Mouse (Mus musculus): ENCODE measurements at regions not wholly inside any gene's neighbourhood (a gene's known extent, or its start where the extent isn't known, plus 50 kb on each side); places are given as distances from the start of the nearest gene placed in this dataset.

DNA sequence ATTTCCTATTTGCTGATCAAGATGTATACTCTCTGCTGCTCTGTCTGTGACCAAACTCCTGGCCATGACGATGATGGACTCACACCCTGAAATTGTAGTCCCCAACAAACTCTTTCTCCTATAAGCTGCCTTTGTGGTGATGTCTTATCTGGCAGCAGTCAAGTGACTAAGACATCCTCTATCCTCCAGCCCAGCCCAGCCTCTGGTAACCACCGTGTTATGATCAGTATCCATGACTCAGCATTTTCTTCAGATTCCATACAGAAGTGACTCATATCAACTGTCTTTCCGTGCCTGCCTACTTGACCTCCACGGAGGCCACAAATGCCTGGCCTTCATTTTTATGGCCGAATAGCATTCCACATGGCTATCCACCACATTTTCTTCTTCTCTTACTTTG lies 124.5 kb upstream of the Sox2 start:
- DNase-seq (ENCODE audit: low spot score in 2 of 2) = no peak

DNA sequence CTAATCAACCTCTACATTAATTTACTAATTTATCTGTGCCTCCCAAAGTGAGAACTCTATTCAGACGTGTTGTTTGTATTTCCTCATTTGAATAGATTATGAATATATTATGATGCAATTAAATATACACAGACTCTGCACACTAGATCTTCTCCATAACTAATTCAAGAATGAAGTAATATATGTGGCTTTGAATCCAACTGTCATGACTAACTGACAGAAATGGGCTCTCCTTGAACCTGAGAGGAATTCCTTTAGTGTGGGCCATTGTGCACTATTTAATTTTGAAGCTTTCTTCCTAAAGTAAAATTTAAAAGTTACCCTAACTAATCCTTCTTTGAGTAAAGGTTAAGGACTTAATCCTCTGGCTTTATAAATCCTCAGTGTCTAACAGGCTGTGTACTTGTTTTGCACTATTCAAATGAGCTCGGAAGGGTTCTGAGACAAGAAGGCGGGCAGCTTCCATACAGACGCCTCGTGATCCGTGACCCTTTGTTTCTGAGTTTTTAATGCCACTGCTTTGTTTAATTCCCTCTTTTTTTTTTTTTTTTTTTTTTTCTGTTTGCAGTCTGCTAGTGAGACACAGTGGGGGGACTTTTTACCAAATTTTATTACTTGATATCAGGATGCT lies 128.0 kb upstream of the Sox2 start:
- DNase-seq (ENCODE audit: low spot score in 2 of 2) = no peak

DNA sequence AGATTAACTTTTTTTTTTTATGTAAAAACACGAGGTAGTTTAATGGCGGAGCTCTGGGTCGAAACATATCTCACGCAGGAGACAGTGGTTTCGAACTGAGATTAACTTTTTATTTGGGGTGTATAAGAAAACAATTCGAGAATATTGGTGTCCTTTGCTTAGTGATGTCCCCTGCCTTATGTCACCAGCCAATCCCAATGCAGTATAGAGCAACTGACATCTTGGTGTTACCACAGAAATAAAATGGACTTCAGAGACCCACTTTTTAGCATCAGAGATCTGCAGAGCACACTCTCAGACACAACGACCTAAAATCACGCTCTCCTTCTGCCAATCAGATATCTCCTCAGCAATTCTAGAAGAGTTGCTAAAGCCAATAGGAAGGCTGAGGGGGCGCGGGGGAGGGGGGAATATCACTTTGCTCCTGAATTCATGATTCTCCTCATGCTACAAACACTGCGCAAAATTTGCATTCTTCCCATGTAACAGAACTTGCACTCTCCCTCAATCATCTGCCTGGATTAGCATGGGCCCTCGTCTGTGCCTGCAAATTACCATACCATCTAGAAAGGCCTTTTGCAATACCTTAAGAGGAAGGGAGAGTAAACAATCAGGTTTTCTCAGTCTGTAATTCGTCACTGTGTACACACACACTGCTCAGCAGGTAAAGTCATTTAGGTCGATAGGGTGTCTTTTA lies 128.7 kb upstream of the Sox2 start:
- DNase-seq (ENCODE audit: low spot score in 2 of 2) = no peak

DNA sequence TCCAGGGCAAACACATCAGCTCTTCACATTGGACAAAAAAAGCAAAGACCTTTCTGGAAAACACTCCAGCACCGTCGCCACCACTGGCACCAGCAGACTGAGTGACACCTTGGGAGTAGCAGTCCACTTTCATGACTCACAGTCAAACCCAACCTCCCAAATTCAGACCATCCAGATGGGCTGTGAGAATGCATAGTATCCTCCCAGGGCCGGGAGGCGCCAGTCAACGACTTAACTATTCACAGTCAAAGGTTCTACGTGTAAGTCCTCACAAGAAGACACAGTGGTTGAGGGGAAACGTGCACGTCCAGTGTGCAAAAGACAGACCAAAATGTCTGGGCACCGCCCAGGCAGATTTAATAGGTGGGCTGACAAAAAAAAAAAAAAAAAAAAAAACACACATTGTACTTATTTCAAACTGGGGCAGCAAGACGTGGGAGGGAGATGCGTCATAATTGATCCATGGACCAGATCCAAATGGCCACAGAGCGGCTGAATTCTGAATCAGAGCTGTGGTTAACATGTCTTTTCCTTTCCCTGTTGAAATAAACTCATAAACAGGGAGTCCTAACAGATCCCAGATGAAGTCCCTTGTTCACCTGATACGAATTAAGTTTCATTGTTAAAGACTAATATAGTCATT lies 137.6 kb upstream of the Sox2 start:
- DNase-seq (ENCODE audit: low spot score in 2 of 2) = peak in 1 of 2 experiments; percentile 19

DNA sequence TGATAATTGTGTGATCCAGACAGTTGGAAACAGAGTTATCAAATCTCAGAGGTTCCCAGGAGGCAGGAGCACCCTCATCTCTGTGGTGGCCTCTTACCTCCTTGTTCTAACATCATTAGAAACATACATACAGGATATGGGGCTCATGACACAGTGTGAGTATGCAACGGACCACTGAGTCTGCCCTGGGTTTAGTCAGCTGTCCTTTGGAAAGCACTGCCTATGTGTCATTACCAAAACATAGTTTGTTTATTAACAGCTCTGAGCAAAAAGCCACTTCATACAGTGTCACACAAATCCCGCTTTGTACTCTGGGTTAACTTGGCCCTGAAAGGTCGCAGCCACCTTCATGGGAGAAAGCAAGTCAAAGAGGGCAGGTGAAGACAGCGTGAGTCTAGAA lies 139.5 kb upstream of the Sox2 start:
- no peak for DNase-seq (ENCODE audit: low spot score in 2 of 2)

DNA sequence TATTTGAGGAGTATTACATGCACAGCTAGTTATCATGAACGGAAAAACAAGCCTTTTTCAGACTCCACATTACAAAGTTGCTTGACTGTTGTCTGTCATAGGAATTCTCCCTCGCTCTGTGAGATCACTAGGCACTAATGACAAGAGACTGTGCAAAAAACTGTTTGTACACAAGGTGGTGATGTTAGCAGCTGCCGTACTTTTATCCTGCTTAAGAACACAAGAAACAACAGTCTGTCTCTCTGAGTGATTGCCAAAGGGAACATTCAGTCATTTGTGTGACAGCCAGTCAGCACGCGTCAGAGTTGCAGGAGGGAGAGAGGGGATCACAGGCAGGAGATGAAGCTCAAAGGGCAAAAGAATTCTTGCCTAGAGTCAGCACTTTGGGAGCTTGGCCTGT lies 141.0 kb upstream of the Sox2 start:
- no peak for DNase-seq (ENCODE audit: low spot score in 2 of 2)

DNA sequence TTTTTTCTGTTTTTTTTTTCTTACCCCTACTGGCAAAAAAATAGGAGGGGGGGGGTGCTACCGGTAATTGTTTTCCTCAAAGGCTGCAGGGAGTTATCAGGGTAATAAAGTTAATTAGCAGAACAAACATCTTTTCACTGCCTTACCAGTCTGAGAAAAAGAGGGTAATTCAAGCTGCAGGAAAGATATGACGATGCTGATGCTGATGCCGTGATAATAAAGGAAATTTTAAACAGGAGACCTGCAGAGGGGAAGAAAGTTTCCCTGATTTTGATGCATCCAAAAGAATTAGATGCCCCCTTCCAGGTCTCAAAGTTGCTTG lies 145.7 kb upstream of the Sox2 start:
- no peak for DNase-seq (ENCODE audit: low spot score in 2 of 2)

DNA sequence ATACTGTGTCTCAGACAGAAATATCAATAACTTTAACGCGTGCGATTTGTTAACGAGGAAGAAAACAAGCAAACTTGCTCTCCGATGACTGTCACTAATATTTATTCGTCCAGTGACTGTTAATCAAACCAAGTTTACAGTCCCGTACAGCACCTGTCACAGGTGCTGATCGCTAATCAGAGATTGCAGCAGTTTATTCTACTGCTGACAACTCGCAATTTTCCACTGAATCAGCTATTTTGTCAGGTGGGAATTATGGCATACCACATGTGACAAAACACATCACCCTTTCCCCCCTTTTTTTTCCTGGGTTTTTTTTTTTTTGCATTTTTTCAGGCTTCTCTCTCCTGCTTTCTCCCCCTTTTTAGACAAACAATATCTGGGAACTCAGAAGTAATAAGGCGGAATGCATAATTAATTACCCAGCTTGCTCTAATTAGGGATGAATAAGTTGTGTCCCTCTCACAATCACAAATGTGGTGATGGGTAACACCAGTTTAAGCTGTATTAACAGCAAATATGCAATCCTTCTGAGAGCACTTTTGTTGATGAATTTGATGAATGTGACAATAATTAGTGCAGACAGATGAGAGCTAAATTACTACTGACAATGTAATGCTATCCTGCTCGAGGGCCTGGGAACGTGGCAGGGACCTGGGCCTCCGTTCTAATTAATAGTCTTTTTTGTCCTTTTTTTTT lies 146.2 kb upstream of the Sox2 start:
- no peak for DNase-seq (ENCODE audit: low spot score in 2 of 2)

DNA sequence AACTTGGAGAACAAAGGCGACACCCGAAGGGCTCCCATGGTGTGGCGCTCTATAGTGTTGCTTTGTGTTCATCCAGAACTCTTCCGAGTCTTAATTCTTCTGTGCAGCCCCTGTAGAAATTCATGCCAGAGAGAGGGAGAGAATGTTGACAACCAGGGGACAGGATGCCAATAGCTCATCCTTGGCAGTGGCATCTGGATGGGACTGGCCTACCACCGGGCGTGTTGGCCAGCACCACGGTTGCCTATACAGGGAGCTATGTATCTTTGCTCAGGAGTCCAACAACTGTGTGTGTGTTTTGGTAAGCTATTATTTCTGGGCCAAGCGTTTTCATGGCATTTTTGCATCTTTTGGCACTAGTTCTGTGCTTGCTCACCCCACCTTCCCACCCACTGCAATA lies 153.4 kb upstream of the Sox2 start:
- no peak for DNase-seq (ENCODE audit: low spot score in 2 of 2)

DNA sequence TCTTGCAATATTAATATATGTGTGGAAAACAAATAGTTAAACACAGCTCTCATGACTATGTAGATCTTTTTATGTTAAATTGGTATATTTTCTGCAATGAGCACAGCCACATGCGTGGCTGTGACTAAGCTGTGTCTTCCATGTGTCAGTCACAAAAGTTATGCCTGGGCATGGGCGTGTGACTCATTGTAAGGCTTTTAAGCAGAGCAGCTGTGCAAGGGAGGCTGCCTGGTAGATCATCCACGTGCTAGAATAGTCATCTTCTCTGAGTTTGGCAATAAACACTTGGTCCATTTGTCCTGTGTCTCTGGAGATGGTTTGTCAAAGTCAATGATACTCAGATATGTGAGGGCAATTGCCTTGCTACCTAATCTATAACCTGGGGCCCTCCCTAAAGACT lies 154.6 kb upstream of the Sox2 start:
- DNase-seq (ENCODE audit: low spot score in 2 of 2) = peak; percentile 55 to 59

DNA sequence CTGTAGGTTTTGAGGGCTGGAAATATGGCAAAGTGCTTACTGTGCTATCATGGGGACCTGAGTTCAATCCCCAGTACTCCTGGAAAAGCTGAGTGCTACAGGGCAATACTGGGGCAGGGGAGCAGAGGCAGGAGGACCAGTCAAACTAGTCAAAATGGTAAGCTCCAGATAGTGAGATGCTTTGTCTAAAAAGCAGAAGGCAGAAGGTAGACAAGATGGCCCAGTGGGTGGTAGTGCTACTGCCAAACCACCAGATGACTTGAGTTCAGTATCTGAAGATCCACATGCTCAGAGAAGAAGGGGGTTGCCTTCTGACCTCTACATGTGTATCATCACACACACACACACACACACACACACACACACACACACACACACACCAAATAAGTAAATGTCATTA lies 156.3 kb upstream of the Sox2 start:
- DNase-seq (ENCODE audit: low spot score in 2 of 2) = no peak

DNA sequence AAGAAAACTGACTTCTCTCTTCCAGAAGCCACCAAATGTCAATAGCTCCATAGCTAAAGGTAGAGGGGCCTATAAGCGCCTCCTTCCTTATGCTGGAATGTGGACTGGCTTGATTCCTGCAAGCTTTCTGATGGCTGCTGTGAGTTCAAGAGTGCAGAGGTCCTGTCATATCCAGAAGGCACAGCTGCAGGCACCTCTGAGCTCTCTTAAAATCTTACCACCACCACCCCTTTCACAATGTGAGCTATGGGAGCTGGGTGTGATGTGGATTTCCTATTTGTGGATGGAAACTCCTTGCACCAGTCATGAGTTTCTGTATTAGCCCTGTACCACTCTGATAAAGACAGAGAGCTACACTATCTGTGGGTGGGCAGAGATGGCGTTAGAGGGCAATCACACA lies 161.2 kb upstream of the Sox2 start:
- DNase-seq (ENCODE audit: low spot score in 2 of 2) = no peak

DNA sequence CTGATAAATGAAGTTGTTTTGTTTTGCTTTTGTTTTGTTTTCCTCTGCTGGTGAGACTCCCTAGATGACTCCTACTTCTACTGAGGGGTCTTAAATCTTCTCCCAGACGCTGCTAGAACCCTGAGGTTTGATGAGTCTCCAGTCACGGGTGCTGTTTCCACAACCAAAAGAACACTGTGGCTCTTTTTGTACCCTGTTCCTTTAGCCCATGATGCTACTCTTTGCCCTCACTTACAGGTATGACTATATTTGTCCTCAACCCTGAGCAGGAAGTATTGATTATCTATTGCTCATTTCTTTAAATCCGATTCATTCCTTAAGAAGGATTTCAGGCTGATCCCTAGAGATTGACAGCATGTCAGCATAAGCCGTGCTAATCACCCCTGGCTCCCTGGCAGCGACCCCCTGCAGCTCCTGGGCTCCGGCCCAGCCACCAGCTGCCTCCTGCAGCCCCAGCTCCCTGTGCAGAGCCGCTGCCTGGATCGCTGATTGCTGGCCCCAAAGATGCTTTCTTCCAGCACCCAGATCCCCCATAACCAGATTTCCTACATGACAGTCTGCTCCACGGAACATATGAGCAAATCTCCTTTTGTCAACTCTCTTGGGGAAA lies 163.7 kb upstream of the Sox2 start:
- no peak for DNase-seq (ENCODE audit: low spot score in 2 of 2)

DNA sequence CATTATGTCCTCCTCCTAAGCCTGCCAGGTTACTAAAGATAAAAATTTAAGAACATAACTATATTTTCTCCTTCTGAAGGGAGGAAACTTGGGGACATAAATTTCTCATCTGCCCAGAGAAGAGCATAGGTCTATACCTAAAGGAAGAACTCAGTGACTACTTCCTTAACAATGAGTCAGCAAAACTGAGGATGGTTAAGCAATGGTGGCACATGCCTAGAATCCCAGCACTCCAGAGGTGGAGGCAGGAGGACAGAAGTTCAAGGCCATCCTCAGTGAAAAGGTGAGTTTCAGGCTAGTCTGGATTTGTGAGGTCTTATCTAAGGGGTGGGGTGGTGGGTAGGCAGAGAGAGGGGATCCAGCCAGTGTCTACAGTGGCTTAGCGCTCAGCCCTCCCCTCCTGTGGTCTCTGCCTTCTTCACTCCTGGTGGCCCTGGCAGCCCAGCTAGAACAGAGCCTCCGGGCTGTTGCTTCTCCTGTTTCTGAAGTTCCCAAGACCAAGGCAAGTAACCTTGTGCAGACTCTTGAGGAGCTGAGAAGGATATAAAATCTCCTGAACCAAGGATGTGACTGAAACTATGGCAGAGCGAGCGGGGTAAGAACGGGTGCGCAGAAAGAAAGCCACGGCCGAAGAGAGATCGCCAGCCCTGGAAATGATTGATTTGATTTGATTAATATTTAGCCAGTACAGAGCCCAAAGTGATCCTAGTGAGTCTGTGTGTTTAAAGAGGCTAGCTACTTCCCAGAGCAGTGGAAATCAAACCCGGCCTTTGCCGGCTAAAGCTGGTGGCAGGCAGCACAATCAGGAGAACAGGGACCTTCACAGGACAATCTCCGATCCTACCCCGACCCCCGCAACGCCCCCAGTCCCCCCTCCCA lies 164.6 kb upstream of the Sox2 start:
- DNase-seq (ENCODE audit: low spot score in 2 of 2) = no peak

DNA sequence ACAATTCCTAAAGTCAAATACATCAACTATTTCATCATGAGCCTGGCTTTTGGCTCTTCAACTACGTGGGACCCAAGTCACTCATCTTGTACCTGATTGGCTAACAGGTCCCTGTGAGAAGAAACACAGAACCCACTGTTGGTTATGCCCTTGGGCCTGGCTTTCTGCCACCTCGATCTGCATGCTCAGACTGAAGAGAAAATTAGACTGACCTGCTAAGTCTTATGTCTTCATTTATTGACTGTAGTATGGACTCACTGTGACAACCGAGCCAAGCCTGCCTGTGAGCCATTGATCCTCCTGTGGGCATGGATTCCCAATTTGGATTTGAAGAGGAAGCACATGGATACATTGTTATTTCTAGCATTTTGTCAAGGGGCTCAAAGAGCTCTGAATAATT lies 166.3 kb upstream of the Sox2 start:
- no peak for DNase-seq (ENCODE audit: low spot score in 2 of 2)

DNA sequence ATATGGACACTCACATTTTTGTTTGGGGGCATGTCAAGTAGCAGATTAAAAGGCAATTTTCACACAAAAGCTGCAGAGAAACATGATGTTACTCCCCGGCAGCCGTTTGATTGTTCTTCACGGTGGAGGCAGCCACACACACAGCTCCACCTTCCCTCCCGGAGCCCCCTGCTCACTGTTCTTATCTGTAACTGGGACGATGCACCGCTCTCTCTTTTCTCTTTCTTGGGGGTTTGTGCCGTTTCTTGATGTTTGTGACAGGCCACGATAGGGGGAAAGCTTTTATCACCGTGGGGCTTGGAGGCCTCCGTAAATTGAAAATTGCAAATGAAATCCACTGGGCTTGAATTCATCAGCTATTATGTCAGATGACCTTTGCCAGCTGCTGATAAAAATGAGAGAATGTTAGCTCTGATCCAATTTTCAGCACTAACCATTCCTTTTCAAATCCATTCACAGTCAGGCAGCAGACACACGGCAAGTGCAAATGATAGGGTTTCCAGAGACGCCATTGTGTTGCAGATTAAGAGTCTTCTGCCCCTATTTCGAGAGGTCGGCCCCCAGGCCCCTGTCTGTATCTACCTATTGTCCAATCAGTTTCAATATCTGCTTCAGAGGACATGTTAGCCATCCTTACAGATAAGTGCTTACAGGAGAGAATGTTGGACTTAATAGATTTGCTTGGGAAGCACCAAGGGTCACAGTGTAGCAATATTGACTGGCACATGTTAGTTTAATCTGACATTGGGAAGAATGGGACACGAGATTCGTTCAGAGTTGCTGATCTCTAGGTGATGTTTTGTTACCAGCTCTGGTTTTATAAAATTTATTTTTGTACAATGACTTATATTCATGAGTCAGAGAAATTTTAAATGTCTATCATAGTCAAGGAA lies 168.1 kb upstream of the Sox2 start:
- no peak for DNase-seq (ENCODE audit: low spot score in 2 of 2)

DNA sequence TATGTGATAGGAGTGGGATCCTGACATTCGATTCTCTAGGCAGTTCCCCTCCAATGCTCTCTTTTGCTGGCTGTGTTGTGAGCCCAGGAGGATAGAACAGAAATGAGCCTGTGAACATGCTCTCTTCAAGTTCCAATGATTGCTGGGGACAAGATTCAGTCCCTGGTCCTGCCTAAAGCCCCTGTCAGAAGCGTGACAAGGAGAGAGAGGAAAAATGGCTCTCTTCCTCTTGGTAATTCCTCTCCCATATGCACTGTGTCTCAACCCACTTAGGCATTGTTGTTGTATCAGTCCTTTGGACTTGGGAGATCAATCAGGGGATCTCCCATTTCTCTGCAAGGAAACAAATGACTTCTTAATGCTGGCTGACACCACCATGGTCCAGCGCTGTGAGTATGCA lies 168.9 kb upstream of the Sox2 start:
- no peak for DNase-seq (ENCODE audit: low spot score in 2 of 2)

DNA sequence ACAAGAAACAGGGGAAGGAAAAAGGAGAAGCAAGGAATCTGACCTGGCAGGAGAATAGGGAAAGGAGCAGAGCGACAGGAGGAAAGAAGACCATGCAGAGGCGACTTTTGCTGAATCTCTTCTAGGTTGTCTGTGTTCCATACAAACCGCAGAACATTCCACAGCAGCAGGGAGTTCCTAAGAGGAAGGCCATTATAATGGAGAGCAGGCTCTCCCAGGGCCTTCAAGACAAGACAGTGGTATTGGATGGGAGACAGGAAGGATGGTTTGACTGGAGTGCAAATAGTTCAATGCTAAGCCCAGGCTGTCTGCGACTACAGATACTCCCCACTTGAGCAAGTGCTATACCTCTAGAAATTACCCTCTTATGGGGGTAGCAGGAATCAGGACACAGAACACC lies 176.1 kb upstream of the Sox2 start:
- no peak for DNase-seq (ENCODE audit: low spot score in 2 of 2)

DNA sequence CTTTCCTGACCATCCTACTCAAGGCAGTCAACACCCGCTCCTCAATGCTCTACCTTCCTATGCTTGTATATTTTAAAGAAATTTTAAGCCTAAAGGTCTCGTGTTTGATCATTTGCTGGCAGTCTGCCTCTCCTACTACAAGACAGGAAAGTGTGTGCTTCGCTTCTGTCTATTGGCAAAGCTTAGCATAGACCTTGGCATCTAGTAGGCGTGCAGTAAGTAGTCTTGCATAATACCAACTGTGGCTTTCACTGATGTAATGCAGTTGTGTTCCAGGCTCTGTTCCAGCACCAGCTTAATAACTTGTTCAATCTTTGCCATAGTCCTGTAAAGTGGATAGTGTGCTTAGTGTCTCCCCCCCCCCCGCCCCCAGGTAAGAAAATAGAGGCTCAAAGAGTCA lies 179.5 kb upstream of the Sox2 start:
- no peak for DNase-seq (ENCODE audit: low spot score in 2 of 2)

DNA sequence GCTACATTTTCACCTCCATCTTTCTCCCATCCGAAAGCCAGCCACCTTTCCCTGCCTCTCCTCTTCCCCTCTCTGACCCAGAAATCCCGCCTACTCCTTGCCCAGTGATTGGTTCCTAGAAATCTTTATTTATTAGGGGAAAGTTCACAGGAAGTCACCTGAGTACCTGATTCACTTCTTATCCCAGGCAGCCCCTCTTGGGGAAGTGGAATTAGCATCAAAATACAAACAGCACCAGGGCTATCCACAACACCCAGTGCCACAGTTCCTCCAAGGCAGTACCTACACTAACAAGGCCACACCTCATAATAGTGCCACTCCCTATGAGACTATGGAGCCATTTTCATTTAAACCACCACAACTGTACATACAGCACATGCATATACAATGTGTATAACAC lies 180.3 kb upstream of the Sox2 start:
- DNase-seq (ENCODE audit: low spot score in 2 of 2) = no peak

DNA sequence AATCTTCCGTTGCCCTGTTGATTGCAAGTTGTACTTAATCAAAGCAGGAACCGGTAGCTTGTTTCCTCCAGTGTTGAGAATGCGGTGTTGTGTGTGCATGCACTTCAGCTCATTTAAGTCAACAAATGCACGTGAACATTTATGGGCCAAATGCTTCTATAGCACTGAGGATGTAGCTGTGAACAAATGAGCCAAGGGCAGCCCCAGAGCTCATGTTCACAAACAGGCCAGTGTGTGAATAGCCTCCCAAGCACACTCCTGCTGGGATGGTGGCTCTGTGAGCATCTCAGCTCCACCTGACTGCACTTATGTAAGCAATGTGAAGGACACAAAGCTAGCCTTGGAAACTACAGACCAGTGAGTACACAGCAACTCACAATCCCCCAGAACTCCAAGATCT lies 183.9 kb upstream of the Sox2 start:
- no peak for DNase-seq (ENCODE audit: low spot score in 2 of 2)
